Mouse (Mus musculus) left cerebral cortex, postnatal 10 days (tissue): ENCODE results near the gene Napa. TPM values are rescaled to one million over a fixed set of nuclear protein-coding genes. Genes with fewer than 3 reads are reported as not detected.

Source experiments
- DNase-seq, 2 experiments: peaks; one replicate each; pipeline ENCODE4 v3.0.0; 2021 to 2022; ENCODE audit warnings: low spot score in 2 of 2, mixed read lengths in 1 of 2; ENCODE audit errors: extremely low spot score in 1 of 2
- intact Hi-C: fragments of 180-260 bp; cut with DNase I; formaldehyde crosslinking; loops from one replicate; pipeline ENCODE4 v1.15.1; 2025
- total RNA-seq, 2 experiments: library from RNA; stranded (reverse); gene quantifications; 2 replicates each; pipeline ENCODE4 v1.2.3; 2021

The Napa gene
- total RNA-seq, 2 experiments from 2014 or later = 181 TPM

DNA sequence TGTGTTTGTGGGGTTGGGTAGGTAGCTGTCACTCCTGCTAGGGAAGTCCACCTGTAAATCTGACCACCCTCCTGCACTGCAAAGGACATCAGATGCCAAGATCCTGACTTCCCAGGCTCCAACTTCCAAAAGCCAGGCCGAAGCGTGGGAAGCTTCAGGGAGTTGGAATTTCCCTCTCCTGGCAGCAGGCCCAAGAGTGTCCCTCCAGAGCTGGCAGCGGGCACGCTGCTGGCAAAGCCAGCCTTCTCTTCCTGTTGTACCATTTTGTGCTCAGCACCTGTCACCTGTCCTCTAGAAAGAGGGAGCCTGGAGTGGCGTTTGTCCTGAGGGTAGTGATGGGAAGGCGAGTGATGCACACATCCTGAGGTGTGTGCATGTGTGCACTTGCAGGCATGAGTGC, 30.1 kb downstream of the Napa start:
- intact Hi-C loops = no loop called here
- peak in 1 of 2 experiments; percentile 68 for DNase-seq

DNA sequence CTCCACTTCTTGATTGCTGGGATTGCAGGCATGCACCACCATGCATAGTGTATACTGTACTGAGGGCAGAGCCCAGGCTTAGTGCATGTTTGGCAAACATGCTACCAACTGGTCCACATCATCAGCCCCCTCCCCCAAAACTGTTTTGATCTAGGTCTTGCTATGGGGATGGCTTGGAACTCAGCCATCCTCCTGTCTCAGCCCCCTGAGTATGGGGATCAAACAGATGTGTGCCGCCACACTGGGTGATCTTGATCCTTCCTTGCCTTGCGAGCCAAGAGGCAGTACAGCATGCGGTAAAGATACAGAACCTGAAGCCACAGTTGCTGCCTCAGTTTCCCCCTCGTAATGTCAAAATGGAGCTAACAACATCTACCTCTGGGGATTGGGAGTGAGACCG, 30.6 kb downstream of the Napa start:
- intact Hi-C loops = no loop called here

DNA sequence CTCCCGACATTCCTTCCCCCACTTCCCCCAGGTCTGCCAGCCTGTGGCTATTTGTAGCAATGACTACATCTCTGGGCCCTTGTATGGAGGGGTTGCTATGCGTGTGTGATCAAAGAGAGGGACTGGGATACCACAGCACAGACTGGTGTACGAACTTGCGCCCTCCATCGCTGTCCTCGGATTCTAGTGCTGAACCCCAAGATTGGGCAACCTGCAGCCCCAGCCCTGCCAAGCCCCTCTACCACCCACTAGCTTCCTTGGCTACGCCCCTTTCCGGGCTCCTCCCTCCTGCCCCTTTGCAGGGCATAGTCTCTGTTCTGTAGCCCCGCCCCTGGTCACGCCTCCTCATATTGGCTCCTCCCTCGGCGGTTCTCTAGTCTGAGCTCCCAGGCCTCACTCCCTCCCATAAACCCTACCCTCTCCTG, 31.2 kb downstream of the Napa start, which contains the start of gene Slc8a2:
Slc8a2 (plus strand) TSS at position 406 of the 425 bp plus-strand sequence.
- intact Hi-C loops = no loop called here
- DNase-seq = peak; percentile 86 to 94

More for the DNA sequence above, 30.6 kb downstream of the Napa start:
- no peak for DNase-seq

DNA sequence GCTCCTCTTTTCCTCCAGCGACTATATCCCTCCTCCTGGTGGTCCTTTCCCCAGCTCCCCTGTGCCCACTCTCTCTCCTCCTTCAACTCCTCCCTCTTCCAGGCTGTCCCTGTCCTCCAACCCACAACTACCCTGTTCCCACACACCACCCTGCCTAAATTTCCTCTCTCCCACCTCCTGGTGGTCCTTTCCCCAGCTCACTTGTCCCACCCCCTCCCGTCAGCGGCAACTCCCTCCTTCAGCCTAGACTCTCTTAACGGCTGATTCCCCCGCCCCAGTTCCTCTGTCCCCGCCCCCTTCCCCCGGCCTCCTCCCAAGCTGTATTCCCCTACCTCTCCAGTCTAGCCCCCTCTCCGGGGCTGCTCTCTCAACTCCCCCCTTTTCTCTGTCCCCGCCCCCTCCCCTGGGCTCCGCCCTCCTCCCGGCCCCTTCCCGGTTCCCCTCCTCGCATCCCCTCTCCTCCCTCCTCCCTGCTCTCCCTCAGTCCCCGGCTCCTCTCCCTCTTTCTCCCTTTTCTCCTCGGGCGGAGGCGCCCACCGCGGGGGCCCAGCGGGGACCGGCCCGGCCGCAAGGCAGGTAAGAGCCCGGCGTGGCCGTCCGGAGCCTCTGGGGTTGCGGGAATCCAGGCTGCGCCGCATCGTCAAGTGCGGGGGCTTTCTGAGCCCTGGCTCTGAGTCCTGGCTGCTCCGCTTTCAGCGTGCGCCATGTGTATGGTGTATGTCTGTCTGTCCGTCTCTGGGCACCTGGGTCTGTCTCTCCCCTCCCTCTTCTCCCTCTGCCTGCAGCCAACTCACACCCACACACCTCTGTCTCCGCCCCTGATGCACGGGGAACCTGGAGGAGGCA, 31.8 kb downstream of the Napa start:
- intact Hi-C loops = no loop called here
- DNase-seq = peak; percentile 36 to 84

DNA sequence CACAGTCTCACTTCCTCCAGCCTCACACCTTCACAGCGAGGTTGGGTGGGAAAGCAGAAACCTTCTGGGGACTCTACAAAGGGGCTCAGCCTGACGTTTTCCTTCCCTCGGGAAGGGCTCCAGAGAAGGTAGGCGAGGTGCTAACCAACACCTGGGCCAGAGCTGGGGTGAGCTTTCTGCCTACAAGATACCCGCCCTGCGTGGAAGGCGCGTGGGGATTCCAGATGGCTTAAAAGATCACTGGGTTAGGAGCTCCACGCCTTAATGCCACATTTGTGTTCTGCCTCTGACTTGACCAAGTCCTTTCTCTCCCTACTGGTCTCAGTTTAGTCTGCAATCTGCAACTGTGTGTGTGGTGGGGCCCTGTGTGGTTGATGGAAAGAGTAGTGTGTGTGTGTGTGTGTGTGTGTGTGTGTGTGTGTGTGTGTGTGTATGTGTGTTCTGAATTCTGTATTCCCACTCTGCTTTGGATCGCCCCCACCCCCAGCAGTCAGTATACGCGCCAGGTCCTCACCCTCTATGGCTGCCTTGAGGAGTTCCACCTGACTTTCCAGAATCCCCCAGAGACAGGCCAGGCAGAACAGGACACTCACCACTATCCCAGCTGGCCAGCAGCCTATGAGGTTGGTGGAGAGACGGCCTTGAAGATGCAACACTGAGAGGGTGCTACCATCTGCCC, 32.8 kb downstream of the Napa start:
- intact Hi-C loops = no loop called here
- no peak for DNase-seq

DNA sequence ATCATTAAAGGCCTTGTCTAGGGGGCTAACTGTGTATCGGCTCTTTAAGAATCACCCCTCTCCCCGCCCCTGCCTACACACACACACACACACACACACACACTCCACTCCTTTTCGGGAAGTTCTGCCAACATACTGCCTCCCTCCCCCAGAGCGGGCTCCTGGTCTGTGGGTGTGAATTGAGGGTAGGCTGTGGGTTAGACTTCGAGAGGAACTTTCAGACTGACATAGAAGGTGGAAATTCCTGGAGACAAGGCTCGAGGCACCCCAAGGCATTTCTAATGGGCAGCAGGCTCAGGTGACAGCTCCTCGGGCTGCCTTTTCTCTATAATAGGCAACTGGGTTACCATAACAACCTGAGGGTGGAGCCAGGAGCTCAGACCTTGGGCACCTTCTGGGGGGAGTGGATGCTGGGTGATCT, 33.9 kb downstream of the Napa start:
- DNase-seq = no peak
- intact Hi-C loops = no loop called here

DNA sequence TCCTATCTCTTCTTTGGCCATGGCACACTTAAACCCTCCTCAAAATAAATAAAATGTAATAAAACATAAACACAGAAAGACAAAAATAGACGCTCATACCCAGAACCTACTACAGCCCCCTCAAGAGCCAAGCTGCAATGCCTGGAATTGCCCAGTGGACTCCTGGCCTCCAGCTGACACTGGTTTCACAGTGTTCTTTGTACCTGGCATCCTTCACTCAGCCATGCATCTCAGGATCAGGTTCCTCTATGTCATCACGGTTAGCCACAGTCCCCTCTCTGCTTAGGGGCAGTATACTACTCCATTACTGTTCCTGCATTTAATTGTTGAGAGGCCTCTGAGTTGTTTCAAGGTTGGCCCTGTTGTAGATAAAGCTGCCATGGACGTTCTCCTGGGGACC, 34.7 kb downstream of the Napa start:
- intact Hi-C loops = no loop called here
- DNase-seq = no peak

DNA sequence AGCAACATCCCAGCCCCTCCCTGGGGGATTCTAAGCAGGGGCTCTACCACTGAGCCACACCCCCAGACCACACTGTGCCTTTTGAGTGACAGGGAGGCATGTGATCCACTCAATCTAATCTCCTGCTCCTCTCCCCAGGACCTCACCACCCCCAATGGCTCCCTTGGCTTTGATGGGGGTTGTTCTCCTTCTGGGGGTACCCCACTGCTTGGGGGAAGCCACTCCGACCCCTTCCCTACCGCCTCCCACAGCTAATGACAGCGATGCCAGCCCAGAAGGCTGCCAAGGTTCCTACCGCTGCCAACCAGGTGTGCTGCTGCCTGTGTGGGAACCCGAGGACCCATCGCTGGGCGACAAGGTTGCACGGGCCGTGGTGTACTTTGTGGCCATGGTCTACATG, 35.4 kb downstream of the Napa start:
- intact Hi-C loops = no loop called here

DNA sequence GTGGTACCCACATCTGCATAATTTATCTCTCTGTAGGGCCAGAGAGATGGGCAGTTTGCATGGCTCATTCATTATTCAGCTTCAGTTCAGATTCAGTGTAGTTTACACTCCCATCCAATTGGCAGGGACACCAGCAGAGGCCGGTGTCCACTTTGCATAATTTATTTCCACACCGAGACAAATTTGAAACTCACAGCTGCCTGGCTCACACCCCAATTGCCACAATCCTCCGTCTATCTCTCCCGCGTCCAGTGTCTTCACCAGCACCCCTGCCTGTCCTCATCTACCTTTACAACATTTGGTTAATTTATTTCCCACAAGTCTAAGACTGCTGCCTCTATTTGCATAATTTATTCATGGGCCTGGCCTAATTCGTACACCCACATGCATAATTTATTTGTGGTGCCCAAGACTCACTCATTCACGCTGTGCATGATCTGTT, 36.7 kb downstream of the Napa start:
- DNase-seq = no peak
- intact Hi-C loops = no loop called here

More for the DNA sequence above, 35.4 kb downstream of the Napa start:
- DNase-seq = no peak

DNA sequence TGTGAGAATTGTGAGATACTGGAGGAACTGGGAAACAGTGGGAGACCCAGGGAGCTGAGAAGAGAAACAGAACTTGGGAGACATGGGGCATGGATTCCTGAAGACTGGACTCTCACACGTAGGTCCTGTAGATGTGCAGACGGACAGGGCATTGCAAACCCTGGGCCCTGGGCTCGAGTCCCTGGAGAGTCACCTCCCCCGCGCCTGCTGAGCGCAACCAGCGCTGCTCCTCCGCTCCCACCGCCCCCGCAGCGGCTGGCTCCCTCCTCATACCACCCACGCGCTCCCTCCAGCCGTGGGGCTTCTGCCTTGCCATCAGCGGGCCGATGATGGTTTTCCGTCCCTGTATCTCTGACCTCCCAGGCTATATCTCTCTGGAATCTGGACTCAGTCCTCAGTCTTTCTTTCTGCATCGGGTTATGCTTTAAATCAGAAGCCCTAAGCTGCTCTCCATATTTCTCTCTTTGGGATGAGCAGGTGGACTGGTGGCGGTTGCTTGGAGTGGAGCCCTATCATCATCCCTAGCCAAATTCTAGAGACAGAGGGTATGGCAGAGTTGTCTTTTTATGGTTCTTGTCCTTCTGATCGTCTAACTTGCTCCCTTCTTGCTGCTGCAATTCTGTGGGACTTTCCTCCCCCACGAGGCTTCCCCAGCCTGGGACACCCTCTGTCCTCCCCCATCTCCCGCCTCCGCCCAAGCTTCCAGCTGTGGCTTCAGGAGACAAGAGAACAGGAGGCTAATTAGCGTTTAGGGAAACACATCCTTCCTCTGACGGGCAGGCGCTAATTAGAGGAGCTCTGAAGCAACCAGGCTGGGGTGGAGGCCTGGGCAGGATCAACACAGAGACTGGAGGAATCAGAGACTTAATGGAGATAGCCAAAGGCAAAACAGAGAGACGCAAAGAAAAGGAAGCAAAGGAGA, 48.5 kb downstream of the Napa start:
- intact Hi-C loops = no loop called here
- peak in 1 of 2 experiments; percentile 83 for DNase-seq

DNA sequence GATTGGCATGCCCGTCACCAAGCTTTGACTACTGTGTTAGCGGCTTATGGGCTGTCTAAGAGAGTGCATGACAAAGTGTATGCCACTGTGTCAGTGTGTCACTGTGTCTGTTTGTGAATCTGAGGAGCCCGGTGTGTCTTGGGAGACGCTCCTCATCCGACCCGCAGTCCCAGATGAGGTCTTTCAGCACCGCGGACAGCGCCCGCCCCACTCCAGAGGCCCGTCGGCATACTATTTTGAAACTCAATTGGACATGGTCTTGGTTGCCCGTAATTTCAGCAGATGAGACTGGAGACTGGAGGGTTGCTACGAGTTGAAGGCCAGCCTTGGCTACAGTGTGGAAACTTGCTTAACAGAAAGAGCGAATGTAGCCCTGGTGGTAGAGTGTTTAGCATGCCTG, 49.4 kb downstream of the Napa start:
- intact Hi-C loops = no loop called here
- DNase-seq = peak in 1 of 2 experiments; percentile 67

DNA sequence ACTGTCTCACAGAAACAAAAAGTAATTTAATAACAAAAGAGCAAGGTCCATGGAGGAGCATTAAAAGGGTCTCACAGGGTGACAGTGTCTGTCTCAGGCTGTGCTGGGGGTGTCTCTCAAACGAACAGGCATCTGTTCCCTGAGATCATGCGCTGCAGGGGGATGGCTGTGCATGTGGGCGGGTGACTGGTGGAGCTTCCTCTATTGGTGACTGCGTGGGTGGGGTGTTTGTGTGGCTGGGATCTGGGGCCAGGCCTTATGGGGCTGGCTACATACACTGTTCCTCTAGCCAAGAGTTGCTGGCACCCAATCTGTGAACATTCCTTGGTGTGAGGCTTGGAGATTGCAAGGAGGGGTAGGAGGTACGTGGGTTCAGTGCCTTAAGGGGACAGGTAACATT, 51.0 kb downstream of the Napa start:
- intact Hi-C loops = no loop called here
- DNase-seq = peak; percentile 74 to 81

DNA sequence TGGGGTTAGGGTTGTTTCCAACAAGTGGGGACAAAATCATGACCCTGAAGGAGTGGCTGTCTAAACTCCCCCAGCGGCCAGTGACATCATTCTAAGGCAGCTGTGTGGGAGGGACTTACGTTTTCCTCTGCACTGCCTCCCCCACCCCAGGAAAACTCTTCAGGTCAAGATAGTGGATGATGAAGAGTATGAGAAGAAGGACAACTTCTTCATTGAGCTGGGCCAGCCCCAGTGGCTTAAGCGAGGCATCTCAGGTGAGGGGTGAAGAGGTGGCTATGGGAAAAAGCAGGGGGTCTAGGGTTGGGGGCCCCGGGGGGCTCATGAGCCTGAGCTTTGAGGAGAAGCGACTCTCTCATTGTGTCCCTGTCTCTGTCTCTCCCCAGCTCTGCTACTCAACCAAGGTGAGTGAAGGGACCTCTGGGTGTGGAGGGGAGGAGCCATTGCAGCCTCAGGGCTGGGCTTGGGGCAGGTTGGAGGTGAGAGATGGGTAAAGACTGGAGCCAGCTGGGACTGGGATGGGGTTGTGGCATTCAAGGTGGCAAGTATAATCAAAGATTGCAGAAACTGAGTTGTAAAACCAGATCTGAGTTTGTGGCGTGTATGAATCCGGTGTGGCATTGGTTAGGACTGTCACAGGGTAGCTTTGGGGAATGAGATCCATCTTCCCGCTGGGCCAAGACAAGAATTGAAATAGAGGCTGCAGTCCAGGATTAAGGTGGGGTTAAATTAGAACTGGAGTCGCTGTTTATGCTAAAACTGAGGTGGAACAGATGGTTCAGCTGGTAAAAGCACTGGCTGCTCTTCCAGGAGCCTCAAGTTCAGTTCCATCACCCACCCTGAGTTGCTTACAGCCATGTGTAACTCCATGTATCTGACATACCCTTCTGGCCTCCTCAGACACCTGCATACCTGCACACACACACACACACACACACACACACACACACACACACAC, 52.2 kb downstream of the Napa start:
- intact Hi-C loops = loop anchor here (5.0 kb wide), 1 partner anchor 48 kb away; no protein-coding TSS in a partner anchor
- no peak for DNase-seq

DNA sequence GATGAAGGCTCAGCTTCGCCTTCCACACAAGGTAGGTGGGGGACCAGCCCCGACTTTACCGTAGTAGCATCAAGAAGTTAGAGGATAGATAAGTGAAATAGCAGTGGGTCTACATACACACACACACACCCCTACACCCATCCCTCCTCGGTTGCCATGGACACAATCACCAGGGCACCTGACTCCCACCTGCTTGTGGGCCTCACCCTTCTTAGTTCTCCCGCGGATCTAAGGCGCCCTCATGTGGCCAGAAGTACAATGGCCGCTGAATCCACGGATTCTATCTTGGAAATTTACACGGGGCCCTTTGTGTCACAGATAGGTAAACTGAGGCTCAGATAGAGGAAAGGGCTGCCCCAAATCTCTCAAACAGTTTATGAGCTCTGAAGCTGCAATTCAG, 55.3 kb downstream of the Napa start:
- intact Hi-C loops = loop anchor here (5.0 kb wide), 1 partner anchor 51 kb away; no protein-coding TSS in a partner anchor
- DNase-seq = peak; percentile 51 to 61

DNA sequence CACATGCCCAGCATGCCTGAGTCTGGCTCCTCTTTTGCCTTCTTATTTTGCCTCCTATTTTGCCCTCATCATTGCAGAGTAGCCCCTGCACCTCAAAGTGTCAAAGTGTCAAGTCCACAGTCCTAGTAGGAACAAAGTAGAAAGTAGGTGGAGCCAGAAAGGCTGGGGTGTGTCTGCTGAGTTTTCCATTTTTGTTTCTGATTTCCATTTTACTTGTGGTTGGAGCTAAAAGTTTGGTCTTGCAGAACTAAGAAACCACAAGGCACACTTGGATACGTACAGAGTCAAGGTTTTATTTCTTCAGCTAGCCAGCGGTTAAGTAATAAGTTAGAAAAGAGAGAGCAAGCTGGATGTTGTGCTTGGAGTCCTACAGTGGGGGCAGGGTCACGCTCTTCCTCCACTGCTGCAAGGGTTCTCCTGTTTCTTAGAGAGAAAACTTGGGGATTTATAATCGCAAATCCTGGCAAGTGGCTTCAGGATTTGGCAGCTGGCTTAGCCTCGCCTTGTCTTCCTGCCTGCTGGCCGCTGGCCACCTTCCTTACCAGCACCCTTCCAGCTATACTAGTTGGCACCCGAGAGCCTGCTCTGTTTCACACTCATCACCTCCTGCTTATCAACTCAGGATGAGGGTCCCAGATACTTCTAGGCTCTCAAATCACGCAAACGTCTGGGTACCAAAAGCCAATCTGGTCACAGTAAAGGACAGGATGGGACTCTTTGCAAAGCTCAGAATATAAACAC, 57.0 kb downstream of the Napa start:
- intact Hi-C loops = no loop called here
- peak in 1 of 2 experiments; percentile 64 for DNase-seq

DNA sequence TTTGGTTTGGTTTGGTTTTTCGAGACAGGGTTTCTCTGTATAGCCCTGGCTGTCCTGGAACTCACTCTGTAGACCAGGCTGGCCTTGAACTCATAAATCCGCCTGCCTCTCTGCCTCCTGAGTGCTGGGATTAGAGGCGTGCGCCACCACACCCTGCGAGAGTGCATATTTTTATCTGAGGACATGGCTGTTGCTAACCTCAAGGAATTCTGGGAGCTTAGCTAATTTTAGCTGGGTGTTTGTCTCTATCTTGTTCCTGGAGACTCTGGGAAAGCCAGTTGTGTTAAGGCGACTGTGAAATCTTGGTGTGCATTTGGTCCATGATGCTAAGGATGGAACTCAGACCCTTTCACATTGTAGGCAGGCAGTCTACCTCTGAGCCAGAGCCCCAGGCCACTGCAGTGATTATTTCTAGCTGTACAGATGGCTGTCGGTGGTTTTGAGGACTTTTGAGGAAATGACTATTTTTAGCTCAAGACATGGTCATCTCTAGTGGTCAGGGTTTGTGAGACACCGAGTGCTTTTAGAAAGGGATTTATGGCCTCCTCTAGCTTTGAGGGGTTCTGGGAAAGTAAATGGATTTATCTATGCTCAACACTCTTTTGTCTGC, 58.0 kb downstream of the Napa start:
- intact Hi-C loops = no loop called here
- DNase-seq = no peak

DNA sequence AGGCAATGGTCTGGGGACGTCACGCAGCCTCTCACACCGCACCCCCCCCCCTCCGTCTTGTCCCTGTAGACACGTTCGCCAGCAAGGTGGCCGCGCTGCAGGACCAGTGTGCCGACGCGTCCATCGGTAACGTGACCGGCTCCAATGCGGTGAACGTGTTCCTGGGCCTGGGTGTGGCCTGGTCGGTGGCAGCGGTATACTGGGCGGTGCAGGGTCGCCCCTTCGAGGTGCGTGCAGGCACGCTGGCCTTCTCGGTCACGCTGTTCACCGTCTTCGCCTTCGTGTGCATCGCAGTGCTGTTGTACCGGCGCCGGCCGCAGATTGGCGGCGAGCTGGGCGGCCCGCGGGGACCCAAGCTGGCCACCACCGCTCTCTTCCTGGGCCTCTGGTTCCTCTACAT, 60.5 kb downstream of the Napa start:
- peak in 1 of 2 experiments; percentile 48 for DNase-seq
- intact Hi-C loops = no loop called here
